Mouse (Mus musculus): ENCODE results near the gene Olfr169. TPM values are rescaled to one million over a fixed set of nuclear protein-coding genes. Genes with fewer than 3 reads are reported as not detected.
"Not testable (repeated sequence)": the region's sequence is repeated elsewhere in the genome, so short reads cannot be mapped to it uniquely, and the experiment has no call there.

The Olfr169 gene
- not detected in 2 replicates for polyA plus RNA-seq (2015; fragmentation: Nextera tagmentation; extraction: Ambion mirVana)

- H3K27me3 ChIP-seq (replicated peaks); ATAC-seq (ENCODE audit: low FRiP score); H3K4me2 ChIP-seq; H3K27ac ChIP-seq (replicated peaks); H3K9ac ChIP-seq (replicated peaks); H3K9me3 ChIP-seq (replicated peaks); H3K4me3 ChIP-seq (replicated peaks); H3K4me1 ChIP-seq; H3K36me3 ChIP-seq: not testable (repeated sequence)
- WGBS = 92% methylated on average over 2 of the region's 2 CpGs
These were observed at the start of gene Olfr169 for GRCm38 (mm10) chr16:19571709-19572108. Olfr169 (minus strand) TSS chr16:19571809.

GRCm38 (mm10) chr16:19611782-19612181 lies 40.2 kb upstream of the Olfr169 start, which contains the start of gene Olfr170:
Olfr170 (minus strand) TSS chr16:19611882.
- not testable (repeated sequence) for ATAC-seq (ENCODE audit: low FRiP score); H3K9me3 ChIP-seq (replicated peaks); H3K27me3 ChIP-seq (replicated peaks); H3K36me3 ChIP-seq; H3K9ac ChIP-seq (replicated peaks); H3K27ac ChIP-seq (replicated peaks); H3K4me3 ChIP-seq (replicated peaks); H3K4me1 ChIP-seq; H3K4me2 ChIP-seq
- 81% methylated on average over 2 of the region's 2 CpGs for WGBS

- no peak overlapping the region for H3K9ac ChIP-seq (replicated peaks)
- no peak for ATAC-seq (ENCODE audit: low FRiP score)
- H3K9me3 ChIP-seq (replicated peaks) = peaks cover 4% of the 10 kb centered on the region; the same call in 1 of the 2 replicates
- 65% methylated on average over 2 of the region's 2 CpGs for WGBS
- no peak overlapping the region for H3K4me3 ChIP-seq (replicated peaks)
- no peaks in the 10 kb centered on the region for H3K36me3 ChIP-seq
- no peaks in the 10 kb centered on the region for H3K4me1 ChIP-seq
- H3K4me2 ChIP-seq = no peak overlapping the region
- no peak overlapping the region for H3K27ac ChIP-seq (replicated peaks)
- no peaks in the 10 kb centered on the region for H3K27me3 ChIP-seq (replicated peaks)
These were observed 31.6 kb upstream of the Olfr169 start for GRCm38 (mm10) chr16:19603166-19603565.

GRCm38 (mm10) chr16:19553429-19553828 lies 18.2 kb downstream of the Olfr169 start:
- not testable (repeated sequence) for H3K27ac ChIP-seq (replicated peaks); H3K4me1 ChIP-seq; H3K9ac ChIP-seq (replicated peaks); H3K4me2 ChIP-seq; H3K36me3 ChIP-seq; H3K27me3 ChIP-seq (replicated peaks); H3K9me3 ChIP-seq (replicated peaks); H3K4me3 ChIP-seq (replicated peaks); ATAC-seq (ENCODE audit: low FRiP score)
- 88% methylated on average over 7 of the region's 7 CpGs for WGBS

GRCm38 (mm10) chr16:19552246-19552645 lies 19.4 kb downstream of the Olfr169 start:
- not testable (repeated sequence) for H3K4me2 ChIP-seq; H3K4me3 ChIP-seq (replicated peaks); H3K27ac ChIP-seq (replicated peaks); H3K27me3 ChIP-seq (replicated peaks); H3K9ac ChIP-seq (replicated peaks); ATAC-seq (ENCODE audit: low FRiP score); H3K4me1 ChIP-seq; H3K36me3 ChIP-seq; H3K9me3 ChIP-seq (replicated peaks)
- 86% methylated on average over 3 of the region's 3 CpGs for WGBS

DNA sequence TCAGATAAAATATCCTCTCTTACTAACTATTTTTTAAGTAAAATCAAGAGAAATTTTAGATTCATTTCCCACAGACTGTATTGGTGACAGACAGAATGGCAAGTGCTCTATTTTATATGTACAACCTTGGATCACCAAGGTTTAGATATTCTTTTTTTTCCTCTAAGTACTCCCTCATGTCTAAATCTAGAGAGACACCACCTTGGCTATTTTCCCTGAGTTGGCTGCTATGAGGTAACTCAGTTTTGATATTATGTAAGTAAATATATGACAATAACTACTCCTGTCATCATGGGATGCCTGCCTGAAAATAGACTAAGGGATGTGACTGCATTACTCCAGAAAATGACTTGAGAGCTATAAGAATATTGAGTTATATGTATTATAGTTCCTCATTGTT lies 36.2 kb downstream of the Olfr169 start, which contains the start of gene Olfr168:
Gene Olfr168, minus strand, starts transcription at position 101 of the 400 bp plus-strand sequence.
- ATAC-seq (ENCODE audit: low FRiP score) = no peak
- H3K27me3 ChIP-seq (replicated peaks) = no peaks in the 10 kb centered on the region
- H3K9me3 ChIP-seq (replicated peaks) = no peaks in the 10 kb centered on the region
- no peak within 1 kb of the TSS for H3K9ac ChIP-seq (replicated peaks)
- H3K27ac ChIP-seq (replicated peaks) = no peak within 1 kb of the TSS
- H3K36me3 ChIP-seq = no peaks in the 10 kb centered on the region
- H3K4me3 ChIP-seq (replicated peaks) = no peak within 1 kb of the TSS
- H3K4me2 ChIP-seq = no peak within 1 kb of the TSS
- no peaks in the 10 kb centered on the region for H3K4me1 ChIP-seq

DNA sequence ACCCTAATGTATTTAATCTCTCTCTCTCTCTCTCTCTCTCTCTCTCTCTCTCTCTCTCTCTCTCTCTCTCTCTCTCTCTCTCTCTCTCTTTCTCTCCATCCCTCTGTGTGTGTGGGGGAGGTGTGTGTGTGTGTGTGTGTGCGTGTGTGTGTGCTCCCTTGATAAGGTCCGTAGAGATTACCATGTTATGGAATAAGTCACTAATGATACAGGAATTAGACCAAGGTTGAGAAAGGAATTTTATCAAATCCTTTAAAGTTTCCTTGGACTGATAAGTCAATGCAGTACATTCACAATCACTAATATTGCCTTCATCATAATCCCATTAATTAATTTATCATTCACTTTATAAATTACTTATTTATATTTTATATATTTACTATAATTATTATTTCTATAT lies 49.4 kb downstream of the Olfr169 start, which contains the start of gene Olfr167:
Gene Olfr167, minus strand, starts transcription at position 101 of the 400 bp plus-strand sequence.
- no peak within 1 kb of the TSS for H3K4me2 ChIP-seq
- no peaks in the 10 kb centered on the region for H3K9me3 ChIP-seq (replicated peaks)
- no peak for ATAC-seq (ENCODE audit: low FRiP score)
- no peaks in the 10 kb centered on the region for H3K27me3 ChIP-seq (replicated peaks)
- H3K27ac ChIP-seq (replicated peaks) = no peak within 1 kb of the TSS
- no peak within 1 kb of the TSS for H3K9ac ChIP-seq (replicated peaks)
- no peaks in the 10 kb centered on the region for H3K4me1 ChIP-seq
- 96% methylated on average over 2 of the region's 2 CpGs for WGBS
- H3K4me3 ChIP-seq (replicated peaks) = no peak within 1 kb of the TSS
- no peaks in the 10 kb centered on the region for H3K36me3 ChIP-seq

Other genes with a start within 250 kb of the Olfr169 start
- gene Olfr165, start 148.7 kb downstream of the Olfr169 start, polyA plus RNA-seq (2015; fragmentation: Nextera tagmentation; extraction: Ambion mirVana) = not detected in 2 replicates
- not detected in 2 replicates for gene Olfr166, start 88.1 kb downstream of the Olfr169 start, polyA plus RNA-seq (2015; fragmentation: Nextera tagmentation; extraction: Ambion mirVana)
- not detected in 2 replicates for gene Olfr167, start 49.5 kb downstream of the Olfr169 start, polyA plus RNA-seq (2015; fragmentation: Nextera tagmentation; extraction: Ambion mirVana)
- not detected in 2 replicates for gene Olfr168, start 36.3 kb downstream of the Olfr169 start, polyA plus RNA-seq (2015; fragmentation: Nextera tagmentation; extraction: Ambion mirVana)
- gene Olfr170, start 40.1 kb upstream of the Olfr169 start, polyA plus RNA-seq (2015; fragmentation: Nextera tagmentation; extraction: Ambion mirVana) = not detected in 2 replicates
- not detected in 2 replicates for gene Olfr171, start 58.1 kb upstream of the Olfr169 start, polyA plus RNA-seq (2015; fragmentation: Nextera tagmentation; extraction: Ambion mirVana)
- gene Lamp3, start 134.6 kb upstream of the Olfr169 start, polyA plus RNA-seq (2015; fragmentation: Nextera tagmentation; extraction: Ambion mirVana) = 0.08 TPM in 1 of 2 replicates, not detected in the other
- 25.2 and 32.8 TPM in 2 replicates for gene B3gnt5, start 188.4 kb upstream of the Olfr169 start, polyA plus RNA-seq (2015; fragmentation: Nextera tagmentation; extraction: Ambion mirVana)

All from neural tube, embryonic 15.5 days (tissue).